Mouse (Mus musculus) C2C12 (cell line): ENCODE measurements at regions not wholly inside any gene's neighbourhood (a gene's known extent, or its start where the extent isn't known, plus 50 kb on each side); places are given as distances from the start of the nearest gene placed in this dataset.

ENCODE experiments used
- CEBPB ChIP-seq: IDR thresholded peaks from one replicate; pipeline ENCODE4 v1.6.1; 2011; ENCODE audit warnings: low read depth, mild to moderate bottlenecking, control low read depth, moderate library complexity
- CTCF ChIP-seq: IDR thresholded peaks from one replicate; pipeline ENCODE4 v1.5.1; 2011; ENCODE audit not compliant: control insufficient read depth, insufficient read depth, insufficient read length
- MAX ChIP-seq: IDR thresholded peaks from one replicate; pipeline ENCODE4 v1.6.1; 2011; ENCODE audit warnings: mild to moderate bottlenecking, control low read depth
- MYOD1 ChIP-seq: IDR thresholded peaks from one replicate; pipeline ENCODE4 v1.6.1; 2011; ENCODE audit warnings: low read depth; ENCODE audit not compliant: control insufficient read depth, insufficient read length
- USF1 ChIP-seq: IDR thresholded peaks from one replicate; pipeline ENCODE4 v1.6.1; 2011; ENCODE audit warnings: low read depth, mild to moderate bottlenecking, control low read depth, moderate library complexity

DNA sequence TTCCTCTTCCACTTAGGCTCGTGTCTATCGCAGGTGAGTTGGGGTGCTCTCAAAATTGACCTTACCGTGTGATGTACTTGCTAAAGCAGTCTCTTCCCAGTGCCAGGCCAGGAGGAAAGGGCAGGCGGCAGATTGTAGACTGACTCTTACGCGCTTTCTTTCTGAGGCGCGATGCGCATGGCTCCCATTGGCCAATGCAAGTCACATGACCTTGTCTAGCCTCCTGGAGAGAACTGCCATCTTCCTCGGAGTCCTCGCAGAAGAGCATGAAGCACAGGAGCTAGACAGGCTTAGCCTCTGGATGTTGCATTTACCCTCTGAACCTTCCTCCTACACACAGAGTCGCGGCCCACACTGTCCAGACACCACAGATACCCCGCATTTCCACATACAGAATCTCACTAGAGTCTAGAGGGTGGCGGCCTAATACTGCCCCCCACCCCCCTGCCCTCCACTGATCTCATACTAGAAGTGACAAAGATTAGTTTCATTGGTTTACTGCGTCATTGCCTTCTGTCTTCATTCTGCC is 132.9 kb upstream of the Mphosph6 start:
- TF ChIP-seq CTCF (no peak), MYOD1 (no peak), USF1 (no peak), MAX (no peak), CEBPB (no peak)
